Mouse (Mus musculus): ENCODE measurements around the gene Hist1h2br.

- TF ChIP-seq CTCF (conservative IDR thresholded peaks at IDR 0.05; ENCODE audit: insufficient read depth, insufficient read length, low read depth, low read length): no peak
- no peak for TF ChIP-seq POLR2A (IDR thresholded peaks at IDR 0.05; ENCODE audit: low read depth, low read length)
Measured at GRCm38 (mm10) chr13:21790601-21791283, 42.8 kb upstream of the Hist1h2br start.

All from kidney, adult 2 months (tissue).